Mouse (Mus musculus) spleen, postnatal 4 days (tissue): ENCODE data around the gene 1700001O22Rik.

Experiments
- DNase-seq, 2 experiments: peaks; one replicate each; pipeline ENCODE4 v3.0.0; 2022; ENCODE audit warnings: low spot score in 2 of 2

Gene 1700001O22Rik

GRCm38 (mm10) chr2:30816383-30816782, 12.9 kb upstream of the 1700001O22Rik start:
- no peak for DNase-seq

- no peak for DNase-seq
Observed at GRCm38 (mm10) chr2:30810573-30810972, 7.1 kb upstream of the 1700001O22Rik start.

- no peak for DNase-seq
Observed at GRCm38 (mm10) chr2:30809503-30809902, 6.0 kb upstream of the 1700001O22Rik start.

- DNase-seq, result no peak
Observed at GRCm38 (mm10) chr2:30808296-30808655, 4.8 kb upstream of the 1700001O22Rik start.

- peak; percentile 98 to 99 for DNase-seq
Observed at GRCm38 (mm10) chr2:30807648-30808295, 4.3 kb upstream of the 1700001O22Rik start, which contains the start of gene Ntmt1. Gene Ntmt1, plus strand, starts transcription at chr2:30807826.

GRCm38 (mm10) chr2:30807147-30807647, 3.7 kb upstream of the 1700001O22Rik start:
- DNase-seq, result no peak

- DNase-seq, result no peak
Observed at GRCm38 (mm10) chr2:30805983-30806382, 2.5 kb upstream of the 1700001O22Rik start.

- no peak for DNase-seq
Observed at GRCm38 (mm10) chr2:30801067-30801852, 2.2 kb downstream of the 1700001O22Rik start.

GRCm38 (mm10) chr2:30800671-30801066, 2.8 kb downstream of the 1700001O22Rik start:
- DNase-seq, result no peak

- no peak for DNase-seq
Observed at GRCm38 (mm10) chr2:30799456-30799855, 4.0 kb downstream of the 1700001O22Rik start.

GRCm38 (mm10) chr2:30796382-30796781, 7.1 kb downstream of the 1700001O22Rik start:
- DNase-seq, result peak; percentile 61 to 76

- no peak for DNase-seq
Observed at GRCm38 (mm10) chr2:30795889-30796275, 7.6 kb downstream of the 1700001O22Rik start.

- DNase-seq, result no peak
Observed at GRCm38 (mm10) chr2:30795271-30795888, 8.1 kb downstream of the 1700001O22Rik start.

- DNase-seq, result peak; percentile 91 to 99
Observed at GRCm38 (mm10) chr2:30794179-30795108, 9.0 kb downstream of the 1700001O22Rik start.

GRCm38 (mm10) chr2:30792061-30792460, 11.4 kb downstream of the 1700001O22Rik start:
- DNase-seq, result no peak

GRCm38 (mm10) chr2:30787466-30787865, 16.0 kb downstream of the 1700001O22Rik start:
- no peak for DNase-seq

GRCm38 (mm10) chr2:30784078-30784994, 19.1 kb downstream of the 1700001O22Rik start:
- no peak for DNase-seq

GRCm38 (mm10) chr2:30783346-30783745, 20.1 kb downstream of the 1700001O22Rik start:
- no peak for DNase-seq

GRCm38 (mm10) chr2:30782312-30783290, 20.9 kb downstream of the 1700001O22Rik start:
- no peak for DNase-seq
